Mouse (Mus musculus): ENCODE measurements at regions not wholly inside any gene's neighbourhood (a gene's known extent, or its start where the extent isn't known, plus 50 kb on each side); places are given as distances from the start of the nearest gene placed in this dataset.

DNA sequence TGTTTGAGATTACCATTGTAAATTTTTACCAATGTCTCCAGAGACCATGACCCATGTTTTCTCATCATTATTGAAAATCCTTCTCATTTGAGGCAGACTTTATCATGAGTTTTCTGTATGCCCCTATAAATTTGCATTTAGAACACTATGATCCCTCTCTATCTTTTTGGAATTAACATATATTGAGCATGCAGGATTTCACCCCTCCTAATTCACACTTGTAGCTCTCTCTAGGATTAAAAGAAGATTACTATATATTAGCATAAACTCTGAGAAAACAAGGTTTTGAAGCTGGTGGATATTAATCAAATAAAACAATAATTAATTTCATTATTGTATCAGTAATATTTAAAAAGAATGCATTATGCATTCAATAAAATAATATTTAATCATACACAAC lies 527.2 kb upstream of the Robo1 start:
- DNase-seq (ENCODE audit: low read depth, low spot score): no peak
- H3K27me3 ChIP-seq: no peaks in the 10 kb centered on the region
- ATAC-seq: no peak
- POLR2A ChIA-PET: no interaction called here
- TF ChIP-seq CTCF (IDR thresholded peaks at IDR 0.05): no peak
- CTCF ChIA-PET: no interaction called here
- in situ Hi-C loops (cut with MboI; ENCODE audit: low pct_unique_long_range_greater_than_20kb): no loop called here

DNA sequence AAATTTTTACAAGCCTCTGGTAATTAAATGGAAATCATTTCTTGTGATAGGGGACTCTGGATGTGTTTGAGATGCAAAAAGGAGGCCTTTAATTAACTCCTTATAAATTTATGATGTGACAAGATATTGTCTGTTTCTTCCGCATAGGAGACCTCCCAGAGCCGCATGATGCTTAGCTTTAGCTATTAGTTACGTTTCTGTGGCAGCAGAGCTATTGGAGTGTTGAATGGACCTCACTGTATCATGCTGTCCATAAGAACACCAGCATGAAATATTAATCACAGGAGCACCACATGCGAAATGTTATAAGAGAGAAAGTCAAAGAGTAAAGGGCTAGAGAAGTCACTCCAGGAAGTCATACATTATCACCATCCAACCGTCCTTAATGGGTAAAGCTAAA lies 495.3 kb upstream of the Robo1 start:
- ChIA-PET POLR2A (no interaction called here), CTCF (no interaction called here)
- in situ Hi-C loops (cut with MboI; ENCODE audit: low pct_unique_long_range_greater_than_20kb): no loop called here
- no peaks in the 10 kb centered on the region for H3K27me3 ChIP-seq
- ATAC-seq (no peak), DNase-seq (ENCODE audit: low read depth, low spot score) (no peak)
- TF ChIP-seq CTCF (IDR thresholded peaks at IDR 0.05): no peak

DNA sequence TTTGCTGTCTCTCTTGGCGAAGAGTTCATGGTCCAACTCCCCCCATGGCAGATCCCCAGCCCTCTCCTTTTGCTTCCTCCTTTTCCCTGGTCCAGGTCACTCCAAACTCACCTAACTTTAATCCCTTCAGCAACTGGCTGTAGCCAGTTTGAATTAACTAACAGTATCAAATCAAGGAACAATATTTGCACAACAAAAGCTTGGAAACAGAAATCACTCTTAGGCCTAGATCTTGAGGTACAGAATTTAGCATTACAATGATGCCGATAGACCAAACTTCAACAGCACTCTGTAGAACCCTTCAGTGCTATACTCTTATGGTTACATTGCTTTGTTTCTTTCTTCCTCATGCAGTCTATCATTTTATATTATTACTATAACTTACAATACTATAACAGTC lies 472.8 kb upstream of the Robo1 start:
- in situ Hi-C loops (cut with MboI; ENCODE audit: low pct_unique_long_range_greater_than_20kb): no loop called here
- CTCF ChIA-PET: no interaction called here
- no peak for TF ChIP-seq CTCF (IDR thresholded peaks at IDR 0.05)

DNA sequence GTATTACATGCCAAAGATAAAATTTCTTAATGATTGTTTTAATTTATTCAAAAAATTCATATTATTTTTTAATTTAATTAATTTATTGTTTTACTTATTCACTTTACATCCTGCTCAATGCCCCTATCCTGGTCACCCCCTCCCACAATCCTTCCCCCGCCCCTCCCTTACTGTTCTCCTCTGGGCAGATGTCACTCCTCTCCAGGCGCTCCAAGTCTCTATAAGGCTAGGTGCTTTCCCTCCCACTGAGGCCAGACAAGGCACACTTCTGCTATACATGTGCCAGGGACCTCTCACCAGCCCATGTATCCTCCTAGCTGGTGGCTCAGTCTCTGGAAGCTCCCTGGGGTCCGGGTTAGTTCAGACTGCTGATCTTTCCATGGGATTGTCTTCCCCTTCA lies 458.0 kb upstream of the Robo1 start:
- no peak for DNase-seq (ENCODE audit: low read depth, low spot score)
- ChIA-PET POLR2A (no interaction called here), CTCF (no interaction called here)
- no peak for TF ChIP-seq CTCF (IDR thresholded peaks at IDR 0.05)
- no peaks in the 10 kb centered on the region for H3K27me3 ChIP-seq
- ATAC-seq: no peak
- in situ Hi-C loops (cut with MboI; ENCODE audit: low pct_unique_long_range_greater_than_20kb): no loop called here

More for the DNA sequence above, 472.8 kb upstream of the Robo1 start:
- DNase-seq (ENCODE audit: low read depth, low spot score) (no peak), ATAC-seq (no peak)
- POLR2A ChIA-PET: no interaction called here
- H3K27me3 ChIP-seq: no peaks in the 10 kb centered on the region

DNA sequence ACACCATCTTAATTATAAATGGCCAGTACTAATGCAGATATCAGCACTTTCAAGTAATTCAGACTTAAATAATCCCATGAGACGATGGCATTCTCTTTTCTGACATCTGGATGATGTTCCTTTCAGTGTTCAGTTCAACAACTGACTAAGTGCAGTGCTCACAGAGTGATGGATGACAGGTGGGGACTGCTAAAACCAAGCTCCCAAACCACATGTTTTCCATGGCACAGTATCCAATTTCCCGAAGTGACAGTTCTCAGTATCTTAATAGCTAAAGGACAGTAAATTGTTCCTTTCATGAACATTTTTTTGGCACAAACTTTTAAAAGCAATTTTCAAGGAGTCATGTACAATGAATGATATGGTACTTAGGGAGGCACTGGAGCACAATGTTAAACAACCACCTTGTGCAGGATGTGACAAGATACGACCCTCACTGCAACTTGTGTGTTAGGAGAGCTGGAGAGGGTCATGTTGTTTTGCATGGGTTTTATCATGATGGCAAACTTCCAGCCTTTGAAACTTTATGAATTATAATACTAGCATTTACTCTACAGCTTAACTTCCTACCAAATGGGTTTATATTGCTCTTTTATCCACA lies 456.4 kb upstream of the Robo1 start:
- ChIA-PET POLR2A (no interaction called here), CTCF (no interaction called here)
- H3K27me3 ChIP-seq: no peaks in the 10 kb centered on the region
- in situ Hi-C loops (cut with MboI; ENCODE audit: low pct_unique_long_range_greater_than_20kb): no loop called here
- DNase-seq (ENCODE audit: low read depth, low spot score) (no peak), ATAC-seq (no peak)
- no peak for TF ChIP-seq CTCF (IDR thresholded peaks at IDR 0.05)

DNA sequence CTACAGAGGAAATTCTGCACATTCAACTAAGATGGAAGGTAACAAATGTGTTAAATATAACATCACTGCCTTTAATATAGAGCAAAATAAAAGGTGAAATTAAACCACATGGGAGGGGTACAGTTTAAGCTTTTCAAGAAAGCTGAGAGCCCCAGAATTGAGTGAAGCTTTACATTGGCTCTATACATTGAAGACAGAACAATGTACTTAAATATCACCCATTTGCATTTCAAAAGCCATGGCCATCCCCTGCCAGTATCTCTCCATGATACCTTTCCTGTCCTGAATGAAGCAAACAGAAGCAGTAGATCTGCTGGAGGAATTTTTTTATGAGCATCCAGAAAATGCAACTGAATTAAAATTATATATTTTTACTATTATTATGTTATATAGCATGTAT lies 450.2 kb upstream of the Robo1 start:
- no peak for ATAC-seq
- no peak for TF ChIP-seq CTCF (IDR thresholded peaks at IDR 0.05)
- no peak for DNase-seq (ENCODE audit: low read depth, low spot score)
- in situ Hi-C loops (cut with MboI; ENCODE audit: low pct_unique_long_range_greater_than_20kb): no loop called here
- ChIA-PET CTCF (interaction anchor here (0.9 kb wide), 1 partner anchor 53 kb away, joined by 3 read pairs; no protein-coding TSS in a partner anchor), POLR2A (no interaction called here)
- H3K27me3 ChIP-seq: no peaks in the 10 kb centered on the region

DNA sequence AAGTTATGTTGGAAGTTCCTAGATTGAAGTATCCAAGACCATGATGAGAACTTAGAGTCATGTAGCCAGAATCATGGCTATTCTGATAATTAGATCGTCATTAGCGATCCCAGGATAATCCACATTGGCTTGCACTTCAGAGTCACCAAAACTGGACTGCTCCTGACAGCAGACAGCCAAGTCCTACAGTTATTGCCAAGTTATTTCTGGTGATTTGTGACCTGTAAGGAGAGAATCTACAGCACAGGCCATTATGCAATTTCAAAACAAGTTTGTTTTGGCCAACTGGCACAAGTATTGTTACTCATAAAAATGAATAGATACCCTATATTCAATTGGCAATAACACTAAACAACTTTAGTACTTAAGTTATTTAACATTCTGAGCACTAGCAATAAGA lies 447.9 kb upstream of the Robo1 start:
- no peaks in the 10 kb centered on the region for H3K27me3 ChIP-seq
- in situ Hi-C loops (cut with MboI; ENCODE audit: low pct_unique_long_range_greater_than_20kb): no loop called here
- no peak for TF ChIP-seq CTCF (IDR thresholded peaks at IDR 0.05)
- ChIA-PET CTCF (no interaction called here), POLR2A (no interaction called here)
- no peak for DNase-seq (ENCODE audit: low read depth, low spot score)
- no peak for ATAC-seq

DNA sequence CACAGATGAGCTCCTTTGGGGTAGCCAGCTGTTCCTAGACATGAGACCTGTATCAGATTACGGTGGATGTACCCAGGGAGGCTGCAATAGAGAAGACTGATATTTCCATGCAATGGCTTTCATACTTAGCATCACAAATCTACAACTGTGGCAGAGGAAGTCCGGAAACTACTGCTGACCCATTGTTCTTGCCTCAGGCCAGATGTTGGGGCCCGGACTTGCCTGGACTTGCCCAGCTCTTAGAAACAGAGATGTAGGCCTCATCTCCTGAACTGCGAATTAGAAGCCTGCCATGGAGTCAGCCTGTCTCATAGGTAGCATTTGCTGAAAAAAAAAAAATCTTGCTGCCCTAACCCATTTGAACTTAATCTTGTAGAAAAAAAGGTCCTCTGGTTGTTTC lies 422.4 kb upstream of the Robo1 start:
- ChIA-PET CTCF (no interaction called here), POLR2A (no interaction called here)
- no peaks in the 10 kb centered on the region for H3K27me3 ChIP-seq
- no peak for TF ChIP-seq CTCF (IDR thresholded peaks at IDR 0.05)
- ATAC-seq (no peak), DNase-seq (ENCODE audit: low read depth, low spot score) (no peak)
- in situ Hi-C loops (cut with MboI; ENCODE audit: low pct_unique_long_range_greater_than_20kb): no loop called here

DNA sequence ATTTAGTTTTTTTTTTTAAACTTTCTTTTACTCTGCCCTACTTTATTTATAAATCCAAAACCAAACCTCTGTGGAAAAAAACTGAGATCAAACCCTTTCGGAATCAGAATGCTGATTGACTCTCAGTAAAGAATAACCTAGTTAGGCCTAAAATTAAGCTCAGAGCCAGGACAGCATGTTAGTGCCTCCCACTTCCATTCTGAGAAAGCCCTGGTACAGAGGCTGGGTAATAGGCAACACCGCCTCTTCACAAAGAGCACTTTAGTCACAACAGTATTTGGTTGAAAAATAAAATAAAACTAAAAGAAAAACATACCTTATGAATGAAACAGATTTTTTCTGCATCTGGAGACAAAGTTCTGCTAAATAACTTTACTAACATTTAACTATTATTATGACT lies 418.4 kb upstream of the Robo1 start:
- TF ChIP-seq CTCF (IDR thresholded peaks at IDR 0.05): no peak
- CTCF ChIA-PET: no interaction called here
- in situ Hi-C loops (cut with MboI; ENCODE audit: low pct_unique_long_range_greater_than_20kb): no loop called here
- ATAC-seq (no peak), DNase-seq (ENCODE audit: low read depth, low spot score) (no peak)
- POLR2A ChIA-PET: no interaction called here
- no peaks in the 10 kb centered on the region for H3K27me3 ChIP-seq

DNA sequence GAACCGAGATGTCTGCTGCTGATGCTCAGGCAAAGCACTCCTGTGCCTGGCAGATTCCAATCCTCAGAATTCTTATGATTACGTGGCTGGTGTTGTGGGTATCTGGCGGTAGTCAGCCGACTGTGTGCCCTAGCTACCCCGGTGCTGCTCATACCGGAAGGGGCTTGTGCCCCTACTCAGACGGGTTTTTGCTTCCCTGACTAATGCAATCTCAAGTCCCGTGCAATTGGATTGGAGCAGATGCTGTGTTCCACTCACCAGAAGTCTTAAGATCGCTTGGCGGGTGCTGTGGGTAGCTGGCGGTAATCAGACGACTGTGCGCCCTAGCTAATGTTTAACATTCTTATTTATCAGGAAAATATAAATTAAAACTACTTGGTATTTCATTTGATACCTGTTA lies 385.0 kb upstream of the Robo1 start:
- ATAC-seq (no peak), DNase-seq (ENCODE audit: low read depth, low spot score) (no peak)
- ChIA-PET POLR2A (no interaction called here), CTCF (no interaction called here)
- H3K27me3 ChIP-seq: no peaks in the 10 kb centered on the region
- in situ Hi-C loops (cut with MboI; ENCODE audit: low pct_unique_long_range_greater_than_20kb): no loop called here
- TF ChIP-seq CTCF (IDR thresholded peaks at IDR 0.05): no peak

DNA sequence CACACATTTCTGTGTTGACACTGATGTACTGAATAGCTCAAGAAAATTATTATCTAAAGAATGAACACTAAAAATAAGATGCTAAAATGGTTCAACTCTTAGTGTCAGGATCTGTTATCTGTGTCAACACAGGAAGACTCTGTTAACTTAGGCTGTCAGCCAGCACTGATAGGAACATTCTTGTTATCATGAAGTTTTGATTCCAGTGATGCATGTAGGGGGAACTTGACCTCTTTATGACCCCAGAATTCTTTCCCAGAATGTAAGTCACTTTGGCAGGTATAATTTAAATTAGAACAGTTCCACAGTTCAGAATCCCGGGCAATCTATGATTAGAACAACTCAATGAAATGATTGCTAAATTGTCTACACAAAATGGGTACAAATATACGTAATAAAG lies 363.9 kb upstream of the Robo1 start:
- POLR2A ChIA-PET: no interaction called here
- ATAC-seq (no peak), DNase-seq (ENCODE audit: low read depth, low spot score) (no peak)
- CTCF ChIA-PET: no interaction called here
- in situ Hi-C loops (cut with MboI; ENCODE audit: low pct_unique_long_range_greater_than_20kb): no loop called here
- H3K27me3 ChIP-seq: no peaks in the 10 kb centered on the region
- no peak for TF ChIP-seq CTCF (IDR thresholded peaks at IDR 0.05)

DNA sequence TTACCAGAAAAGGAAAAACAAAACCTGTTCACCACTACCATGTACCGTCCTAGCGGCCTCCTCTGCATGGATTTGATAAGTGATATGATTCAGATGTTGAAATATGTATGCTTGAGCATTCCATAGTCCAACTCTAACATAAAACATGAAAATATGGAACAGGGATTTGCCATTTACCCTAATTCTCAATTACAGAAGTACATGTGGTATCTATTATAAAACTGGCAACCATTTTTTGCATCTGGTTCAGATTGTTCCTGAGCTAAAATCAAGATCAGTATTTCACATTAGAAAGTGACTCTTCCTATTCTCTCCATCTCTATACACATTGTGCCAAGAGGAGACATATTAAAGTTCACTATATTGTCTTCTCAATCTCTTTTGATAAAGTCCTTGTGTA lies 363.3 kb upstream of the Robo1 start:
- CTCF ChIA-PET: no interaction called here

More for the DNA sequence above, 363.3 kb upstream of the Robo1 start:
- no peak for TF ChIP-seq CTCF (IDR thresholded peaks at IDR 0.05)
- in situ Hi-C loops (cut with MboI; ENCODE audit: low pct_unique_long_range_greater_than_20kb): no loop called here
- ATAC-seq (no peak), DNase-seq (ENCODE audit: low read depth, low spot score) (no peak)
- H3K27me3 ChIP-seq: no peaks in the 10 kb centered on the region
- POLR2A ChIA-PET: no interaction called here
